Mouse (Mus musculus): Measurements from ENCODE around the gene Lhpp.
"Not testable (repeated sequence)": the region's sequence is repeated elsewhere in the genome, so short reads cannot be mapped to it uniquely, and the experiment has no call there.

Gene Lhpp

DNA sequence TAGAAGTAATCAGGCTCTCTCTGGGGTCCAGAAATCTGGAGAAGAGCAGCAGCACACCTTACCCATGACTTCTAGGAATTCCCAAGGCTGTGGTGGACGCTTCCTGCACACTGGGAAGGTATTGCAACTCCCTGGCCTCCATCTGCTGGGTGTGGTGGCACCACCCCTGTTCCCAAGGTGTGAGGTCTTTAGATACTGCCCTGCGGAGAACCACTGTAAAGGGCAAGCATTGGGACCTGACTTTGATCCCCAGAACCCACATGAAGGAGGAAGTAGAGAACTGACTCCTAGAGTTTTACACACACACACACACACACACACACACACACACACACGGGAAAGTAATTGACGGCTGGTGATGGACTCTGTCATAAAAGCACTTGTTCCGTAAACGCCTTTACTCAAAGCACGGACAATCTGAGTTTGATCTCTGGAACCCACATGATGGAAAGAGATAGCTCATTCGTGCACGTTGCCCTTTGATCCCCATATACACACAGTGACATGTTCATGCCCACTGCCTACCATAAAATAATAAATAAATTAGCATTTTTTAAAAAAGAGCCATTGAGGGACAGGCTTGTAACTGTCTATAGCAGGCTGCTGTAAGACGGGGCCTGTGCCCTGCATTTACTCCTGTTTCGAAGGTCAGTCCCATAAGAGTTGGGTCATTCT lies 34.3 kb downstream of the Lhpp start:
- no peak for DNase-seq (ENCODE audit: low read depth in 1 of 2, low spot score in 2 of 2)

DNA sequence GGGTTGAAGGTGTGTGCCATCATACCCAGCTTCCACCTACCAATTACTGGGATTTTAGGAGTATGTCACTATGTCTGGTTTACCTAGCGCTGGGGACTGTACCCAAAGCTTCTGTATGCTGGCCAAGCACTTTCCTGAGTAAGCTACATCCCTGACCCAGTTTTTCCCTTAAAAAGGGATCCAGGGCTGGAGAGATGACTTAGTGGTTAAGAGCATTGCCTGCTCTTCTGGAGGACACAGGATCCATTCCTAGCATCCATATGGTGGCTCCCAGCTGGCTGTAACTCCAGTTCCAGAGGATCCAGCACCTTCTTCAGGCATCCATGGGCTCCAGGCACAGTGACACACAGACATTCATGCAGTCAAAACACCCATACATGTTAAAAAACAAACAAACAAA lies 36.1 kb downstream of the Lhpp start:
- DNase-seq (ENCODE audit: low read depth in 1 of 2, low spot score in 2 of 2), result no peak

- DNase-seq (ENCODE audit: low read depth in 1 of 2, low spot score in 2 of 2), result no peak
Observed at GRCm38 (mm10) chr7:132654412-132654811, 44.0 kb downstream of the Lhpp start.

DNA sequence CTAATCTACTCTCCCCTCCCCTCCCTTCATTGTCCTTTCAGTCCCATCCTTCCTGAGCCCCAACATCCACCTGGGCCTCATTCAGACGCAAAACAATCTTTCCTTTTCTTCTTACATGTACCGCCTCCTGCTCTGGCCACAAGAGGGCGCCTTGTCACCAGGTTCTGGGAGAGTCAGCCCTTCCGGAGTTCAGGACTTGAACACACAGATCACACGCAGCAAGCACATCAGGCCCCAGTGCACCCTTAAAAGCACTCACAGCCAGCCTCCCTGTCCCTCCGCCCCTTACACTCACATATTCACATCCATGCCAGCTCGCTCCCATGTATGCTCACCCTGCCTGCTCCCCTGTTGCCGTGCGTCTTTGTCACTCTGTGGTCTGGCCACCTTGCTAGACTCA lies 45.6 kb downstream of the Lhpp start:
- peak; percentile 65 to 81 for DNase-seq (ENCODE audit: low read depth in 1 of 2, low spot score in 2 of 2)

GRCm38 (mm10) chr7:132656548-132656947 lies 46.1 kb downstream of the Lhpp start:
- DNase-seq (ENCODE audit: low read depth in 1 of 2, low spot score in 2 of 2), result peak; percentile 73 to 75

DNA sequence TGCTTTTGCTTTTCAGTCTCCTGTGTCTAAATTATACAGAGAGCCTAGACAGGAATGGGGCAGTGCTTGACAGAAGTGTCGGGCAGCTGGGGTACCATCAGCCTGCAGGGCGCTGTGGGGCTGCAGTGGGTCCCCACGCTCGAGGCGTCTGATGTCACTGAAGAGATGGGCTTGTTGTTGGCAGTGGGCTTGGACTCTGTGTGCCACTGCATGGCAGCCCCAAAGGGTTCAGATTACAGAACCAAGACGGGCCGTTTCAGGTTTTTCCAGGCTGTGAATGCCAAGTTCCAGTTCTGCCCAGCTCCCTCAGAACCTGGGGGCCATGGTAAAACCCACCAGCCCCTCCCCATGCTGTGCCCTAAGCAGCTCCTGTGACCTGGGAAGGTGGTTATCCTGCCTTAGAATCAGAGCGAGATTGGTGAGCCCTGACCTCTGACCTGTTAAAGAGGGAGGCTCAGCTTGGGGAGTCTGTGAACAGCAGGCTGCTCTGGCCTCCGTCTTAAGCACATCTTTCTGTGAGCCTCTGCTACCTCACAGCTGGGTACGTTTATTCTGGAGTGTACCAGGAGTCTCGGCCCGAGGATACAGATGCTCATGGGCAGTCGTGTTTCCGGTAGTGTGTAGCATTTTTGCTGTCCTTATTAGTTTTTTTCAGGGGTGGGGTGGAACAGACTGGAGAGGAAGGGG lies 47.1 kb downstream of the Lhpp start:
- no peak for DNase-seq (ENCODE audit: low read depth in 1 of 2, low spot score in 2 of 2)

GRCm38 (mm10) chr7:132658058-132658450 lies 47.6 kb downstream of the Lhpp start:
- no peak for DNase-seq (ENCODE audit: low read depth in 1 of 2, low spot score in 2 of 2)

DNA sequence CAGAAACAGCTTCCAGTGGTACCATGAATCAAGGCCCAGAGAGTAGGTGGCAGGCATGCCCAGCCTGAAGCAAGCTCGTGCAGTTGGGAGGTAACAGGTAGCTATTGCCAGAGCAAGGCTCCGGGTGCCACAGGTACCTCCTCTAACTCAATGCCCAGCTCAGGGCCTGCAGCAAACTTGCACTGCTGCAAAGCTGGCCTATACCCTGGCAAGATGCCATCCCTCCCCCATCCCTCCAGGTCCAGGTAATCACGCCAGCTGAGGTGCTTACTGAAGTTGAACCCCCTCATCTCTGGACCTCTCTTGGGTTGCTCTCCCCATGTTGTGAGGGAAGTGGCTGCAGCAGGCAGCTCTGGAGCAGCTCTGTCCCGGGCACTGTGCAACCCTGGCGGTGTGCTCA lies 48.2 kb downstream of the Lhpp start:
- DNase-seq (ENCODE audit: low read depth in 1 of 2, low spot score in 2 of 2), result no peak

DNA sequence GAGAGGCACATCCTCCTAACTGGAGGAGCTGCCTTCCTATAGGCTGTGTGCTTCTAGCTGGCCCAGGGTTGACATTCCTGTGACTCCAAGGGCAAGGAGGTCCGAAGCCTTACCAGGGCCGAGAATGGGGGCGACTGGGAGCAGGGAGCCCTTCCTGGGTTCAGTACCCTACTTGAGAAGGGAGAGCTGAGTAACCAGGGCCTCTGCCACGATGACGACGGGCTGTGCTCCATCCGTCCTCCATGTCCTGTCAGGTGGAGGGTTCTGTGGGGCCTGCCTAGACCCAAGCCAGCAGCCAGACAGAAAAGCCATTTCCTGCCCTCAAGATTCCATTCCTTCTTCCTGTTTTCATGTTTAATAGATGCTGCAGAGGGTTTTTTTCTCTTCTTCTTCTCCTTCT lies 49.2 kb downstream of the Lhpp start:
- DNase-seq (ENCODE audit: low read depth in 1 of 2, low spot score in 2 of 2), result no peak

DNA sequence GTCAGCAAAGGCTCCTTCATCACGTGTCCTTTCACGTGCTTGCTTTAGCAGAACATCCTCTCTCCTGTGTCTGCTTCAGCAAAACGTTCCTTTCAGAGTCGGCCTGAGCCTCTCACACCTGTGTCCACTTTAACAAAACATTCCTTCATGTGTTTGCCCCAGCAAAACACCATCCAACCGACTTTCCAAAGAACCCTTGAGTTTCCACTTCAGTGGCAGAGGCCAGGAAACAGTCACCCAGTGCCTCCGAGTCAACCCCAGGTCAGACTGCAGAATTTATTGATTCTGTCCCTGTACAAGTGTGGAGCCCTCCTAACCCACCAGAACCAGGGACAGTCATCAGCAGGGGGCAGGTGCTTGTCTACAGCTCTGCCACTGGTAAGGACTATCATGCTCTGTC lies 52.4 kb downstream of the Lhpp start:
- not testable (repeated sequence) for DNase-seq (ENCODE audit: low read depth in 1 of 2, low spot score in 2 of 2)

GRCm38 (mm10) chr7:132664815-132665214 lies 54.4 kb downstream of the Lhpp start:
- no peak for DNase-seq (ENCODE audit: low read depth in 1 of 2, low spot score in 2 of 2)

DNA sequence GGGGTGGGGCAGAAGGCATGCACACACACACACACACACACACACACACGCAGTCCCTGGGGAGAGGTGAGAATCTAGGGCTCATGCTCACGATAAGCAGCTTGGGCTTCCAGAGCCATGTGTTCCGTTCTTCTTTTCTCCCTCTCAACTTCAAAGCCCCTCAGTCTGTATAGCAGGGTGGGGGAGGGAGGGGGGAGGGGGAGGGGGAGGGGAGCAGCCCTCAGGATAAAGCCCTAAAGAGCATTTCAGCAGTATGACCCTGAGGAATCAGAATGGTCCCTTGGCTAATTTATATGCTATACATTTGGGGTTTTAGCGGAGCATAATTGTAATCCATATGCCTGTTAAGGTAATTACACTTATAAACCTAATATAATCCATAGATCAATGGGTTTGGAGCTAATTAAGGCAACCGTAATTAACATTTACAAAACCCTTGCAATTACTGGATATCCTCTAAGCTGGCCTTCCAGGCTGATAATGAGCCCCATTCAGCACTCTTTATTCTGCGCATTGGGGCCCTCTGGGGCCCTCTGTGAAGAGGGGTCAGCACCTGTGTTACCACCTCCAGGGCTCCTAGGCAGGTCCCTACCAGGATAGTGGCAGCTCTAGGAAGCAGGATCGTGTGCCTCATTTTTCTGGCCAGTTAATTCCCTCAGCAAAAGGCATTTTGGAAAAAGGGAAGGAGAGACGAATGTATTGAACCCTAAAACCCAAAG lies 55.4 kb downstream of the Lhpp start:
- no peak for DNase-seq (ENCODE audit: low read depth in 1 of 2, low spot score in 2 of 2)

- DNase-seq (ENCODE audit: low read depth in 1 of 2, low spot score in 2 of 2), result no peak
Observed at GRCm38 (mm10) chr7:132666516-132666915, 56.1 kb downstream of the Lhpp start.

GRCm38 (mm10) chr7:132668604-132669003 lies 58.2 kb downstream of the Lhpp start:
- DNase-seq (ENCODE audit: low read depth in 1 of 2, low spot score in 2 of 2), result no peak

- no peak for DNase-seq (ENCODE audit: low read depth in 1 of 2, low spot score in 2 of 2)
Observed at GRCm38 (mm10) chr7:132669999-132670862, 59.8 kb downstream of the Lhpp start.

DNA sequence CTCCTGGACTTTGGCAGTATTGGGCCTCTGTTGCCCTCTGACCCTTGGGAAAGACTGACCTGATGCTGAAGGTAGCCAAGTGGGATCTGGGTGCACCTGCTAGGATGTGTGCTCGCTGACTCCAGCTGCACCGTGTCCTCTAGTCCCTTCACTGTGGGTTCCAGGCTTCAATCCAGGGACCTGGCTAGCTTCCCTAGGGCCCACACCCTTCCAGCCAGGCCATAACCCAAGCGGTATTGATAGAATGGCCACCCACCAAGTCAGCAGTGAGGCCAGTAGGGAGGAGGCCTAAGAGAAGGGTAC lies 60.4 kb downstream of the Lhpp start:
- no peak for DNase-seq (ENCODE audit: low read depth in 1 of 2, low spot score in 2 of 2)

- DNase-seq (ENCODE audit: low read depth in 1 of 2, low spot score in 2 of 2), result peak; percentile 23 to 40
Observed at GRCm38 (mm10) chr7:132672481-132672959, 62.1 kb downstream of the Lhpp start.

DNA sequence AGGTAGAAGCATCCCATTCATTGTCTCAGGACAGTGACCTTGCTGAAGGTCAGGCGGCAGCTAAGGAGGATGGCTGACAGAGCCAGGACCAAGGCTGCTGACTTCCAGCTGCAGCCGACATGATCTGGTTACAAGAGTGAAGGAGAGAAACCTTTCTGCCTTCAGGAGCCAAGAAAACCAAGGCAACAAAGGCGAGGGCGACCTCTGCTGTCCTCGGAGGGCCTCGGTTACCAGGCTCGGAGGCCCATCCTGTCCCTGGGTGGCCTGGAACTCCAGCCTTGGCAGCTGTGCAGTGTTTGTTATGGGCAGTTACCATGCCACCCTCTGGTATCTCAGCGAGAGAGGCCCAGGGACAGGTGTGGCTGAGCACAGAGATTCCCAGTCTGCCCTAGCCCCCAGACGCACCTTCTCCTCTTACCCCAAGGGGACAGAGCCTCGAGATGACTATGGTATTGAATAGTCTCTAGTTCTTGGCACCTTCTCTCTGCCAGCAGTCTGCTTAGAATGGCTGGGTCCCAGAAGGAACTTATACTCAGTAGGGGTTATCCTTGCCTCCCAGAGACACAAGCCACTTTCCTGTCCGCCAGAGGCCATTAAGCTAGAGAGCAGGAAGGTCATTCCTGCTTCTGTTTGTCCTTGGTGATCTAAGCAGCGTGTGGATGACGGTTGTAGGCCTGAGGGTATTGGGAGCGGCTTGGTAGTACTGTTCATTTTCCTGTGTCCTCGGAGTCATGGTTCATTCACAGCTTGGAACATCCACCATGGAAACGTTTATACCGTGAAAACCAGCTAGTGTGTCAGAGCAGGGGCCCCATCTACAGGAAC lies 63.7 kb downstream of the Lhpp start:
- DNase-seq (ENCODE audit: low read depth in 1 of 2, low spot score in 2 of 2), result no peak

DNA sequence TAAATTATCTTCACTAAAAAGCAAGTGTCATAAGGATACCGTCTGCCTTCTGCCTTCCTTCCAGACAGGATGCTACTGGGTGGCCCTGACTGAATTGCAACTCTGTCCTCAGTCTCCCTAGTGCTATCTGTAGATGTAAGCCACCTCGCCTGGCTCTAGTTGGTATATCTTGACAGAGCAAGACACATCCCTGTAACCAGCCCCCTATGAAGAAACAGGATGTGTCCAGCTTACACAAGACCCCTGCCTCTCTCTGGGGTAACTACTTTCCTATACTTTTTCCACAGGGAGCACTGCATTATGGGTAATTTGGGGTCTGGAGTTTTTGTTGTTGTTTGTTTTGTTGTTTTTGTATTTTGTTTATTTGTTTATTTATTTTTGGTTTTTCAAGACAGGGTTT lies 65.5 kb downstream of the Lhpp start:
- no peak for DNase-seq (ENCODE audit: low read depth in 1 of 2, low spot score in 2 of 2)

DNA sequence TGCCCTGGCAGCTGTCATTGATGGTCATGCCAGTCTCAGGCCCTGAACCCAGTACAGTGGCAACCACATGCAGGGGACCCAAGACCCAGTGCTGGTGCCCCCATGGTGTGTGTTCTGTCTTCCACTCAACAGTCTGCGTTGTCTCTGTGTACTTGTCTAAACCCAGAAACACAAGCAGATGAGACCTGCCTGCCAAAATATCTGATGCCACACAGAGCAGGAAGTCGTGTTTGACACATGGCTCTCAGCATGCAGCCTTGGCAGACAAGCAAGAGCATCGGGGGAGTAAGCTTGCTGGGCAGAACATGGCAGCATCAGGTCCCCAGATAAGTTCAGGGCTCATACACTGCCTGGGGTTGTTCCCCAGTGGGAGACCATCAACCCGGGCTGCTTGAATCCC lies 68.7 kb downstream of the Lhpp start:
- DNase-seq (ENCODE audit: low read depth in 1 of 2, low spot score in 2 of 2), result no peak

DNA sequence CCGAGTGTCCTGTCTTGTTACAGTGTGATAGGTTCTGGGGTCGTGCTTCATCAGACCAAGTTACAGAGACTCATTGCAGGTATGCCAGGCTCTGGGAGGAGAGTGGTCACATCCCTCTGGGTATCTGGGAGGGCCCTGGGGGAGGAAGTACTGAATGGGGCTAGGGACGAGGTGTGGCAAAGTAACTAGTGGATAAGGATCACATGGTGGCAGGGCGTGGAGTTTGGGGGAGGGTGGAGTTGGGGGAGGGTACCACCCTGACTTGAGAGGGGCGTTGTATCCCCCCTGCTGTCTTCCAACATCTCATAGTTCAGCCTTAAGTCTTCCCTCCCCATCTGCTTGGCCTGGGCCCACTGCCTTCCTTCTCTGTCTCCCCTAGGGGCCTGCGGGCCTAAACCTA lies 69.1 kb downstream of the Lhpp start:
- no peak for DNase-seq (ENCODE audit: low read depth in 1 of 2, low spot score in 2 of 2)

Data from monocyte, adult 2 months (primary cell).